Mouse (Mus musculus) macrophage (primary cell): ENCODE results near the gene Nmu. TPM values are rescaled to one million over a fixed set of nuclear protein-coding genes. Genes with fewer than 3 reads are reported as not detected.

ENCODE experiments used
- H3K27ac ChIP-seq: fragments of 350-480 bp; formaldehyde crosslinking; 2 replicates; pipeline ENCODE4 v1.9.0; 2021
- H3K36me3 ChIP-seq: fragments of 350-480 bp; formaldehyde crosslinking; 2 replicates; pipeline ENCODE4 v1.9.0; 2021; ENCODE audit errors: inconsistent target
- H3K4me3 ChIP-seq: fragments of 350-480 bp; formaldehyde crosslinking; 2 replicates; pipeline ENCODE4 v1.9.0; 2021; ENCODE audit errors: inconsistent target
- H3K79me2 ChIP-seq: fragments of 350-480 bp; formaldehyde crosslinking; 2 replicates; pipeline ENCODE4 v1.9.0; 2021; ENCODE audit errors: inconsistent target
- WGBS: methylation state at CpG from one replicate; pipeline ENCODE4 v1.1.7; 2026; ENCODE audit warnings: inconsistent platforms; ENCODE audit not compliant: missing documents; 5-methylcytosine and 5-hydroxymethylcytosine counted together
- polyA plus RNA-seq: library from polyadenylated mRNA; stranded (reverse); fragments of 250-400 nt; gene quantifications from 3 replicates; pipeline ENCODE4 v1.2.4, GENCODE M21; 2018; ENCODE audit warnings: inconsistent platforms

Nmu gene
- polyA plus RNA-seq, 1 experiment from 2014 or later, result not detected

GRCm38 (mm10) chr5:76340931-76341330, 22.7 kb downstream of the Nmu start:
- Histone ChIP-seq H3K79me2 (no peaks in the 10 kb centered on the region), H3K4me3 (no peak overlapping the region), H3K36me3 (no peaks in the 10 kb centered on the region), H3K27ac (no peak overlapping the region)
- 89% methylated on average over 2 of the region's 2 CpGs for WGBS

- H3K36me3 ChIP-seq, result no peaks in the 10 kb centered on the region
- H3K27ac ChIP-seq, result no peak overlapping the region
- H3K4me3 ChIP-seq, result no peak overlapping the region
- 19% methylated on average over 7 of the region's 8 CpGs for WGBS
- H3K79me2 ChIP-seq, result no peaks in the 10 kb centered on the region
Measured at GRCm38 (mm10) chr5:76337100-76337499, 26.5 kb downstream of the Nmu start.

GRCm38 (mm10) chr5:76333833-76334232, 29.8 kb downstream of the Nmu start:
- no peak overlapping the region for H3K27ac ChIP-seq
- H3K79me2 ChIP-seq, result no peaks in the 10 kb centered on the region
- no peak overlapping the region for H3K4me3 ChIP-seq
- WGBS, result 27% methylated on average over 4 of the region's 4 CpGs
- no peaks in the 10 kb centered on the region for H3K36me3 ChIP-seq

- 87% methylated on average over 7 of the region's 7 CpGs for WGBS
- H3K4me3 ChIP-seq, result no peak within 1 kb of the TSS
- no peaks in the 10 kb centered on the region for H3K79me2 ChIP-seq
- H3K36me3 ChIP-seq, result no peaks in the 10 kb centered on the region
- no peak within 1 kb of the TSS for H3K27ac ChIP-seq
Measured at GRCm38 (mm10) chr5:76330953-76331352, 32.6 kb downstream of the Nmu start, which contains the start of gene Pdcl2. TSS of gene Pdcl2 (minus strand) at chr5:76331156.

GRCm38 (mm10) chr5:76327296-76327695, 36.3 kb downstream of the Nmu start:
- H3K36me3 ChIP-seq, result no peaks in the 10 kb centered on the region
- H3K27ac ChIP-seq, result no peak overlapping the region
- H3K4me3 ChIP-seq, result no peak overlapping the region
- H3K79me2 ChIP-seq, result no peaks in the 10 kb centered on the region
- 78% methylated on average over 2 of the region's 2 CpGs for WGBS

GRCm38 (mm10) chr5:76325113-76325512, 38.5 kb downstream of the Nmu start:
- WGBS, result 97% methylated on average over 4 of the region's 4 CpGs
- Histone ChIP-seq H3K4me3 (no peak overlapping the region), H3K79me2 (no peaks in the 10 kb centered on the region), H3K36me3 (no peaks in the 10 kb centered on the region), H3K27ac (no peak overlapping the region)

- WGBS, result 89% methylated on average over 11 of the region's 11 CpGs
- Histone ChIP-seq H3K79me2 (no peaks in the 10 kb centered on the region), H3K36me3 (no peaks in the 10 kb centered on the region), H3K4me3 (no peak overlapping the region), H3K27ac (no peak overlapping the region)
Measured at GRCm38 (mm10) chr5:76321249-76322196, 42.1 kb downstream of the Nmu start.

GRCm38 (mm10) chr5:76308206-76308605, 55.4 kb downstream of the Nmu start:
- 79% methylated on average over 2 of the region's 2 CpGs for WGBS
- Histone ChIP-seq H3K4me3 (no peak overlapping the region), H3K27ac (no peak overlapping the region), H3K79me2 (peaks cover 2% of the 10 kb centered on the region), H3K36me3 (no peaks in the 10 kb centered on the region)

- WGBS, result 71% methylated on average over 3 of the region's 3 CpGs
- H3K27ac ChIP-seq, result no peak overlapping the region
Measured at GRCm38 (mm10) chr5:76306261-76306660, 57.3 kb downstream of the Nmu start.

GRCm38 (mm10) chr5:76305616-76306015, 58.0 kb downstream of the Nmu start:
- 23% methylated on average over 8 of the region's 8 CpGs for WGBS

More at GRCm38 (mm10) chr5:76306261-76306660, 57.3 kb downstream of the Nmu start:
- Histone ChIP-seq H3K4me3 (no peak overlapping the region), H3K36me3 (no peaks in the 10 kb centered on the region), H3K79me2 (peaks cover 22% of the 10 kb centered on the region)

GRCm38 (mm10) chr5:76304452-76305341, 58.9 kb downstream of the Nmu start, which contains the start of gene Clock:
TSS of gene Clock (minus strand) at chr5:76304792.
- 1% methylated on average over 89 of the region's 104 CpGs for WGBS
- Histone ChIP-seq H3K4me3 (peak within 1 kb of the TSS; percentile 51), H3K36me3 (no peaks in the 10 kb centered on the region), H3K27ac (no peak within 1 kb of the TSS), H3K79me2 (peaks cover 37% of the 10 kb centered on the region)

More at GRCm38 (mm10) chr5:76305616-76306015, 58.0 kb downstream of the Nmu start:
- no peaks in the 10 kb centered on the region for H3K36me3 ChIP-seq
- H3K4me3 ChIP-seq, result no peak overlapping the region; the same call in 1 of the 2 replicates
- H3K27ac ChIP-seq, result no peak overlapping the region
- H3K79me2 ChIP-seq, result peaks cover 28% of the 10 kb centered on the region

GRCm38 (mm10) chr5:76303745-76304451, 59.7 kb downstream of the Nmu start:
- H3K27ac ChIP-seq, result no peak overlapping the region
- WGBS, result 1% methylated on average over 91 of the region's 100 CpGs

GRCm38 (mm10) chr5:76303379-76303744, 60.2 kb downstream of the Nmu start:
- H3K79me2 ChIP-seq, result peaks cover 51% of the 10 kb centered on the region
- 8% methylated on average over 11 of the region's 11 CpGs for WGBS
- no peak overlapping the region for H3K27ac ChIP-seq
- H3K4me3 ChIP-seq, result peak overlapping the region; percentile 44
- no peaks in the 10 kb centered on the region for H3K36me3 ChIP-seq

More at GRCm38 (mm10) chr5:76303745-76304451, 59.7 kb downstream of the Nmu start:
- Histone ChIP-seq H3K36me3 (no peaks in the 10 kb centered on the region), H3K79me2 (peaks cover 45% of the 10 kb centered on the region), H3K4me3 (peak overlapping the region; percentile 44)

GRCm38 (mm10) chr5:76302009-76302408, 61.6 kb downstream of the Nmu start:
- no peak overlapping the region for H3K27ac ChIP-seq
- peaks cover 64% of the 10 kb centered on the region for H3K79me2 ChIP-seq
- no peaks in the 10 kb centered on the region for H3K36me3 ChIP-seq
- H3K4me3 ChIP-seq, result no peak overlapping the region
- WGBS, result 100% methylated on average over 2 of the region's 2 CpGs
